Mouse (Mus musculus): Measurements from ENCODE around the gene Myod1.

Myod1 gene

GRCm38 (mm10) chr7:46391701-46392100 lies 15.4 kb downstream of the Myod1 start:
- DNase-seq (ENCODE audit: low spot score): peak; percentile 76

GRCm38 (mm10) chr7:46393116-46393515 lies 16.8 kb downstream of the Myod1 start:
- peak; percentile 71 for DNase-seq (ENCODE audit: low spot score)

- peak; percentile 14 for DNase-seq (ENCODE audit: low spot score)
Measured at GRCm38 (mm10) chr7:46393718-46394511, 17.6 kb downstream of the Myod1 start.

GRCm38 (mm10) chr7:46394933-46395332 lies 18.7 kb downstream of the Myod1 start:
- DNase-seq (ENCODE audit: low spot score): no peak

DNA sequence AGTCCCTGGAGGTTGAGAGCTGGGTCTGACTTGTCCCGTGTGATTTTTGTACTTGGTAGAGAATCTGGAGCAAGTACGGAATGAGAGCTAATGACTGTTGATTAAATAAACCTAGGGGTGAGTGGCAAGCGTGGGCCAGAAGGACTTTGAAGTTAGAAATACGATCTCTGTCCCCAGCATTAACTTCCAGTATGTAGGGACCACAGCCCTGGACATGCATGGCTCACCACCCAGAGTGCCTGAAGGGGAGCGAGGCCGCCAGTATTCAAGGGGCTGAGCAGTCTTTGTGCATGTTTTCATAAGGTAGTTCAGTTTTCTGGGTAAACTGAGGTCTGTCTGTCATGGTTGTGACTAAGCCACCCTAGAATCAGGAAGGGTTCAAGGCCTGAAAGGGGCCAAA lies 19.3 kb downstream of the Myod1 start:
- DNase-seq (ENCODE audit: low spot score): no peak

DNA sequence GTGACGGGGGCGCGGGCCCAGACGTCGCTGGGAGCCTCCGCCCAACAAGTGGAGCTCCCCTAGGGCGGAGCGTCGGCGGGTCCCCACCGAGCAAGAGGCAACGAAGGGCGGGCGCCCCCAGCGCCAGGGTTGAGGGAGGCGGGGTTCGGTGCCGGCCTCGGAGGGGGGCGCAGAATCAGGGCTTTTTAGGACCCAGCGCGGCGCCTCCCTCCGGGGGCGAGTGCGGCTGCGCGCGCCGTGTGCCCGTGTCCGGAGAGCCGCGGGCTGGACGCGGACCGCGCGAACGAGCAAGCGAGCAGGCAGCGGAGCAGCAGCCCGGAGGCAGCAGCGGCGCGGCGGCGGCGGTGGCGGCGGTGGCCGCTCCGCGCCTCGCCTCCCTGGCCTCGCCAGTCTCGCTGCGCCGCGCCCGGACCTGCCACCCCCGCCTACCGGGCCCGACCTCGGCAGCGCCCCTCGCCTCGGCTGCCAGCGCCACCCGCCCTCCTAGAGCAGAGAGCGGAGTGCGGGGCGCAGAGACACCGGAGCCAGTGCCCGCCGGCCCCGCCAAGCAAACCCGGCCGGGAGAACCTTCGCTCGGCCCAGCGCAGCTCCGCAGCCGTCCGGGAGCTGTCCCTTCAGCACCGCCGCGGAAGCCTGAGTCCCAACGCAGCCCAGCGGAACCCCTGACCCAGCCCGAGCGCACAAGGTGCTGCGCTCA lies 20.1 kb downstream of the Myod1 start, which contains the start of gene Kcnc1:
TSS of gene Kcnc1 (plus strand) at position 267 of the 697 bp plus-strand sequence.
- DNase-seq (ENCODE audit: low spot score): peak; percentile 69

DNA sequence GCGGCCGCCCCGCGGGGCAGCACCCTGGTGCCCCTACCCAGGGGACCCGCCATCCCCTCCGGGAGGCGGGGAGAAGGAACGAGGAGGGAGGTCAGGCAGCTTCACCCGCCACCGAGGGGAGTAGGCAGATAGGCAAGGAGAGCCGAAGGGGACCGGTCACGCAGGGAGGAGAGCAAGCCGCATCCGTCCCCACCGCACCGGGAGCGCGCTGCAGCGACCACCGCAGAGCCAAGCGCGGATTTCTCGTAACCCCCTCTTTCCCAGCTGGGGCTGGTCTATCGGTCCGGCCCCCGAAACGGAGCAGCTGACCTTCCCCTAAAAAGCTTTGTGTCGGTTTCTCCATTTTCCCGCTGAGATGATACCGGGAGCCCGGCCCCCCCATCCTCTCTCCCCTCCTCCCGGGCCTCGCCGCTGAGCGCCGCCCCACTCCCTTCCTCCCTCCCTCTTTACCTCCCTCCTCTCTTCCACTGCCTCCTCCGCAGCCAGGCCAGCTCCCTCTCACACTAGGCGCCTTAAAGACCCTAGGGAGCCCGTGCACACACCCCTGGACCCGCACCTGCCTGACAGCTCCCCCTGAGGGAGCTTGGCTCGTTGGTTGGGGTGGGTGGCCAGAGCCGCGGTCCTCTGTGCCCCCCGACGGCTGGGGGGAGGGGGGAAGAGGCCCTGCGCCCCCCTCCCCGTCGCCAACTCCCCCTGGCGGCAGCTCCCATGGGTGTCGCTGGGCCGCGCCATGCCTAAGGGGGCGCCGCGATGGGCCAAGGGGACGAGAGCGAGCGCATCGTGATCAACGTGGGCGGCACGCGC lies 20.9 kb downstream of the Myod1 start:
- peak; percentile 20 for DNase-seq (ENCODE audit: low spot score)

DNA sequence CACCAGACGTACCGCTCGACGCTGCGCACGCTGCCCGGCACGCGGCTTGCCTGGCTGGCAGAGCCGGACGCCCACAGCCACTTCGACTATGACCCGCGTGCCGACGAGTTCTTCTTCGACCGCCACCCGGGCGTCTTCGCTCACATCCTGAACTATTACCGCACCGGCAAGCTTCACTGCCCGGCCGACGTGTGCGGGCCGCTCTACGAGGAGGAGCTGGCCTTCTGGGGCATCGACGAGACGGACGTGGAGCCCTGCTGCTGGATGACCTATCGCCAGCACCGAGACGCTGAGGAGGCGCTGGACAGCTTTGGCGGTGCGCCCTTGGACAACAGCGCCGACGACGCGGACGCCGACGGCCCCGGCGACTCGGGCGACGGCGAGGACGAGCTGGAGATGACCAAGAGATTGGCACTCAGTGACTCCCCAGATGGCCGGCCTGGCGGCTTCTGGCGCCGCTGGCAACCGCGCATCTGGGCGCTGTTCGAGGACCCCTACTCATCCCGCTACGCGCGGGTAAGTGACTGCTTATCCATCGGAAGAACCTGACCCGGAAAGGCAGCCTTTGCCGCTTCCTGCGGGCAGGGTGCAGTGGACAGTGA lies 21.6 kb downstream of the Myod1 start:
- no peak for DNase-seq (ENCODE audit: low spot score)

DNA sequence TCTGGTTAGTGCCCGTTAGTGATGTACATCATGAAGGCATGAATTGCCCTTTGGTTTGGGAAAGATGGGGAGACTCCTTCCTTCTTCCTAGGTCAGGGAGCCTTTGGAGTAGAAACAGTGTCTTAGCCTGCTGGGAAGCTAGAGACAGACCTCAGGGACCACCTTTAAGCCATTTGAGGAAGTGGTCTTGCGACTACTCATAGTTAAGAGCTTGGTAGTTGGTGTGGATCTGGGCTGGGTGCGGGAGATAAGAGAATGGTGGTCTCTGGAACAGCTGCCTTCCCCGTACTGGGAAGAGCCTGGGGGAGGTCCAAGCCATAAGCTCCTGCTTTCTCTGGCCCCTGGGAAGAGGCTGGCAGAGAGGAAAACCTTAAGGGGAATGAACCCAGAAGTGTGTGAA lies 22.3 kb downstream of the Myod1 start:
- DNase-seq (ENCODE audit: low spot score): no peak

DNA sequence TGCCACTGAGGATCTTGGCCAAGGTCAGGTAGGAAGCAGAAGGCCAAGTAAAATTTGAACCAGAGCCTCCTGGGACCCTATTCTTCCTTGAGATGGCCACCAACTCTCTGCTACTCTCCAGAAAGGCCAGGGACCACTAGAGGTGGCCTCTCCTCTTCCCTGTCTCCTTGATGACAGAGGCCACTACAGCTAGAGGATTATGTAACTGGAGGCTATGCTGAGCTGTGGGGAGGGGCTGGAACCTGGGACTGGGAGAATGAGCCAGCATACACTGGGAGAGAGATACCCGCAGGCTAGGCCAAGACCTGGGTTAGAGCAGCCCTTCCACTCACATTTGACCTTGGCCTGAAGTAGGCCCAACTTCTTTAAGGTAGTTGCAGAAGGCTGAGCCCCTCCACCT lies 23.4 kb downstream of the Myod1 start:
- no peak for DNase-seq (ENCODE audit: low spot score)

DNA sequence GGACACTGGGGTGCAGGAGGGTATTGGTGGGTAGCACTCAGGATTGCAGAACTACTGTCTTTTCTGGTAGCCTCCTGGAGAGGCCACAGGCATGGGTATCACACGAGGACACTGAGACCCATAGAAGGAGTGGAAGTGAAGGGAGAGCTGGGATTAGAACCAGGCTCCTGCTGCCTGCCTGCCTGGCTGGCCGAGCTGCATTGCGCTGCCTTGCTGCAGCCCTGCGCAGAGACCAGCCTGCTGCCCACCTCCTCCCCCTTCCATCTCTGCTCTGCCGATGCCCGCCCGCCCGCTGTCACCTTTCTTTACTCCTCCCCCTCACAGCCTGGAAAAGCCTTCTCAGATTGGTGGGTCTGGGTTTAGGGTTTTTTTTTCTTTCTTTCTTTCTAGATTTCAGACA lies 24.1 kb downstream of the Myod1 start:
- DNase-seq (ENCODE audit: low spot score): no peak

DNA sequence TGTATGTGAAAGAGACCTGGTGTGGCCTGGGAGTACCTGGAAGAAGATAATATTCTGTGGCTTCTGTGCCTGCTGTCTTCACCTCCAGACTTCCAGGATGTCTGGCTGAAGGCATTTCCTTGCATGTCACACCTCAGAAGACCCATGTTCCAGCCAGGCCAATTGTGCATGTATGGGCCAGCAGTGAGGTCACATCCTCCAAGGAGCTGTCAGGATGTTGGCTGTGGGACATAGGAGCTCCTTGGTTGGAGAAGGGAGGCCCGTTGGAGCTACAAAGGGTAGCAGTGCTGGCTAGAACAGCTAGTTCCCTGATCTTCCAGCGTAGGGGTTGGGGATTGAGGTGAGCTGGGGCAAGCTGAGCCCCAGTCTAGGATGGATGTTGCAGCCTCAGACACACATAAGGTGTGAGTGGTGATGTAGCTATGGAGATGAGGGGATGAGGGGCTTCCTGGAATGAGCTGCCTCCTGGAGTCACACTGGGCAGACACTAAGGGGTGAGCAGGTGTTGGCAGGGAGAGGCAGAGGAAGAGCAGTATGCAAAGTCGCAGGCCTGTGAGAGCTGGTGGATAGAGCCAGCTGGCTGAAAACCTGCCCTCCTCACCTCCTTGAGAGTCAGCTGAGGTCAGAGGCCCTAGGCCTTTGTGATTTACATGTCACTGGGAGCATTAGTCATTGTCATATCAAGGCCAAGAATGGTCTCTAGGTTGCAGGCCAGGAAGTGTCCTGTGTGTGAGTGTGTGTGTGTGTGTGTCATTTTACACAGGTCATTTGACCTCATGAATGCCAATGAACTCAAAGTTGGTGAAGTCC lies 25.3 kb downstream of the Myod1 start:
- no peak for DNase-seq (ENCODE audit: low spot score)

DNA sequence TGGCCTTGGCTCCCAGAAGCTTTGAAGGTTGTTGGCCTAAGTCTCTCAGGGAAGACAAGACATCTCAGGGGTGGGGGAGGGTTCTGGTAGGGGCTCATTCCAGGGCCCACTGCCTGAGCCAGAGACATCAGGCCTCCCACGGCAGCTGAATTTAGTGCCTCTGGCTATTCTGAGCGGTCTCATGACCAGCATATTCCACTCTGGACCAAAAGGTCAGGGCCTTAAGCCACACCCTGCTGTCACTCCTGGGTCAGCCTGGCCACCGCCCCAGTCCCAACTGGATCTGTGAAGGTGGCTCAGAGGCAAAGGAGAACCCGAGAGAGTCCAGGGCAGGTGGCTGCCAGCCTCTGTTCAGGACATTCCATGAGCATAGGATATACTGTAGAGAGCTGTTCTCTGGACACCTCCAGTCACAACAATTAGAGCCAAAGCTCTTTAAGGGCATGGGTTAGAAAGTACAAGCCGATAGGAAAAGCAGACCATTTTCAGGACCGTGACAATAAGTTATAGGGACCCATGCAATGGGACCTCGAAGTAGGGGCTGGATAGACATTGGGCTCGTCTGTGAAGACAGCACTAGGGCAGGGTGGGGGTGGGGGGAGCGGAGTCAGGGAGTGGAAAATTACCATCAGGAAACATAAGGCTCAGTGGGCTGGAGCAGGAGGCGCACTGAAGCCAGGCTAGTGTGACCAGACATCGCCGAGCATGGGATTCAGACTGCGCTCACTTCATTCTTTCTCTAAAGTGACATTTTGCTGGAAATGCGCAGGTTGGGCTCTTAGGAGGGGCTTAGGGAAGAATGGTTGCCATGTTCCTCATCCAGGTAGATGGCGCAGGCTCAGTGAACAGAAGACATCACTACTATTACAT lies 27.6 kb downstream of the Myod1 start:
- no peak for DNase-seq (ENCODE audit: low spot score)

DNA sequence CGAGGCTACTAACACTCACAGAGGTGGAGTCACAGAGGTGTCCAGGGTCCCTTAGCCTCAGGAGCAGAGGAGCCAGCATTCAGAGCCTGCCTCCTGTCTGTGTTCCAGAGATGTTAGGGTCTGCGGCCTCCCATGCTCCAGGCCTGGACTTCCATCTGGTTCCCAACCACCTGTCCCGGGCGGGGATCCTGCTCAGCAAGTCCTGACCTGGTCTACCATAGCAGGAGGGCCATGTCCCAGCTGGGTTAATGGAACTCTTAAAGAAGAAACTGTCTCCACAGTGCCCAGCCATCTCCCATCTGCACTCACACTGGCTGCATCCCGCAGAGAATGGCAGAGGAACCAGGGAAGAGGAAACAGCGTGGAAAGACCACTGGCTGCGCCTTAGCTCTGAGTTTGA lies 28.5 kb downstream of the Myod1 start:
- DNase-seq (ENCODE audit: low spot score): no peak

GRCm38 (mm10) chr7:46408606-46409005 lies 32.3 kb downstream of the Myod1 start:
- DNase-seq (ENCODE audit: low spot score): no peak

GRCm38 (mm10) chr7:46409204-46409789 lies 33.0 kb downstream of the Myod1 start:
- DNase-seq (ENCODE audit: low spot score): no peak

GRCm38 (mm10) chr7:46410727-46411126 lies 34.5 kb downstream of the Myod1 start:
- DNase-seq (ENCODE audit: low spot score): no peak

GRCm38 (mm10) chr7:46412823-46413222 lies 36.5 kb downstream of the Myod1 start:
- DNase-seq (ENCODE audit: low spot score): no peak

- DNase-seq (ENCODE audit: low spot score): no peak
Measured at GRCm38 (mm10) chr7:46413959-46414725, 37.9 kb downstream of the Myod1 start.
